Comparison of ENCODE assay signal across 8 mouse cellular contexts in the genomic region with DNA sequence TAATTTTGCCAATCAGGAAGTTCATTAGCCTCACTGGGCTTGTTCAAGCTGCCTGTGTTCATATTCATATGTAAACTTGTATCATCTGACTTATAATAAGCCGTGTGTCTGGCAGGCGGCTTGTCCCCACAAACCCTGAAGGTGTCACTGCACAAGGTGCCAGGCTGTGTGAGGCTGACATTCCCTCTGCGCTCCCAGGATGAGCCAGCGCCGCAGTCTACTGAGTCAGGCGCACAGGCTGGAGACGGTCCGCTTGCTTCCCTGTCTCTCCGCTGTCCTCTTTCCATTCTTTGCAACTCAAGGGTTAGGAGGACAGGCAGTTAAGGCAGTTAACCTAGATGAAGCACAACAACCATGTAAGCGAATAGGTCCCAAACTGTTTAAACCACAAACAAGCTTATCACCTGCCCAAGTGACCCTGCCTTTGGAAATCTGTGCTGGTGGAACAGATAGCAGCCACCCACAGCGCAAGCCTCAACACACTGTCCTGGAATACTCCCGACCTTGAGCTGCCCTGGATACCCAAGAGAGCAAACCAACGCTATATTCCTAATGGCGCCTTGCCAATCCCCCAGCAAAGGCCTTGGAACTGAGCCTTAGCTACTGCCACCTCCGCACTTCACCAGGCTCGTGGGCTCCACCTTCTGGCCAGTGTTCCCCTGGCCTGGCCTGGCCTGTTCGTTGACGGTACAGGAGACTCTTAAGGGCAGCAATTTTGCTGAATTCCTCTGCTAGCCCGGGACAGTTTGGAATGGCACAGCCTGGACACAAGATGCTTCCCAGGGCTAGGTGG. TPM values are rescaled to one million over a fixed set of nuclear protein-coding genes. Genes with fewer than 3 reads are reported as not detected.
DNase-seq lines count a peak whose midpoint lies in the region; ATAC-seq and TF ChIP-seq lines count a peak whose summit lies in the region.

No protein-coding gene starts in this region.

- no peaks in the 10 kb centered on the region for H3K36me3 ChIP-seq in forebrain, embryonic 10.5 days (replicated peaks)
- no peaks in the 10 kb centered on the region for H3K36me3 ChIP-seq in heart, embryonic 15.5 days
- no peaks in the 10 kb centered on the region for H3K36me3 ChIP-seq in liver, embryonic 12.5 days
- H3K36me3 ChIP-seq in stomach, postnatal 0 days (ENCODE audit: control insufficient read depth, insufficient read depth, low read length): no peaks in the 10 kb centered on the region

- no peak overlapping the region for H3K9ac ChIP-seq in heart, embryonic 15.5 days
- no peak overlapping the region for H3K9ac ChIP-seq in liver, embryonic 12.5 days
- no peak overlapping the region; the same call in 1 of the 2 replicates for H3K9ac ChIP-seq in stomach, postnatal 0 days (ENCODE audit: low read length)

- peak; percentile 61 to 70 for DNase-seq in CD8-positive naive resting alpha-beta T cell, adult 2 months (ENCODE audit: low read depth in 2 of 2, low spot score in 2 of 2)
- DNase-seq in brain, embryonic 14.5 days (ENCODE audit: low read depth): peak; percentile 84
- peak; percentile 71 for DNase-seq in forebrain, embryonic 10.5 days (ENCODE audit: extremely low spot score, low spot score)
- DNase-seq in kidney, postnatal 14 days: peak; percentile 92
- DNase-seq in natural killer cell, adult 2 months (ENCODE audit: low spot score in 2 of 2): peak; percentile 39 to 71
- peak; percentile 89 for DNase-seq in stomach, postnatal 0 days (ENCODE audit: low spot score)

- no peaks in the 10 kb centered on the region for H3K9me3 ChIP-seq in forebrain, embryonic 10.5 days
- H3K9me3 ChIP-seq in heart, embryonic 15.5 days (replicated peaks): no peaks in the 10 kb centered on the region
- no peaks in the 10 kb centered on the region for H3K9me3 ChIP-seq in liver, embryonic 12.5 days (replicated peaks)
- no peaks in the 10 kb centered on the region for H3K9me3 ChIP-seq in stomach, postnatal 0 days (ENCODE audit: control insufficient read depth, low read length)

- peak; percentile 83 for TF ChIP-seq CTCF in brain, embryonic 14.5 days (IDR thresholded peaks at IDR 0.05; ENCODE audit: borderline replicate concordance, extremely low read depth, insufficient read depth, insufficient read length)
- peak; percentile 98 for TF ChIP-seq CTCF in stomach, postnatal 0 days (IDR thresholded peaks at IDR 0.05; ENCODE audit: low read depth)

- H3K27ac ChIP-seq in forebrain, embryonic 10.5 days: no peak overlapping the region
- H3K27ac ChIP-seq in heart, embryonic 15.5 days: peak overlapping the region; percentile 60
- H3K27ac ChIP-seq in liver, embryonic 12.5 days: no peak overlapping the region
- H3K27ac ChIP-seq in stomach, postnatal 0 days (replicated peaks): no peak overlapping the region

- H3K4me3 ChIP-seq in forebrain, embryonic 10.5 days: no peak overlapping the region
- no peak overlapping the region for H3K4me3 ChIP-seq in heart, embryonic 15.5 days
- no peak overlapping the region for H3K4me3 ChIP-seq in liver, embryonic 12.5 days
- H3K4me3 ChIP-seq in stomach, postnatal 0 days (ENCODE audit: low read depth, low read length): no peak overlapping the region

- H3K27me3 ChIP-seq in forebrain, embryonic 10.5 days (ENCODE audit: poor library complexity, severe bottlenecking): no peaks in the 10 kb centered on the region
- no peaks in the 10 kb centered on the region for H3K27me3 ChIP-seq in heart, embryonic 15.5 days
- H3K27me3 ChIP-seq in liver, embryonic 12.5 days (replicated peaks): peaks cover 48% of the 10 kb centered on the region
- no peaks in the 10 kb centered on the region for H3K27me3 ChIP-seq in stomach, postnatal 0 days (ENCODE audit: control insufficient read depth, insufficient read depth, low read length)

- TF ChIP-seq EP300 in stomach, postnatal 0 days (optimal IDR thresholded peaks at IDR 0.05): no peak

- no peak for TF ChIP-seq POLR2A in brain, embryonic 14.5 days (IDR thresholded peaks at IDR 0.05; ENCODE audit: borderline replicate concordance, extremely low read depth, insufficient read depth, insufficient read length, poor library complexity, severe bottlenecking)

- ATAC-seq in heart, embryonic 15.5 days (replicated peaks; ENCODE audit: insufficient number of reproducible peaks, insufficient read depth, low FRiP score, low read depth): peak; percentile 75
- peak; percentile 55 for ATAC-seq in liver, embryonic 12.5 days
- ATAC-seq in stomach, postnatal 0 days (ENCODE audit: low FRiP score, low TSS enrichment): peak; percentile 84

- H3K4me1 ChIP-seq in forebrain, embryonic 10.5 days: no peaks in the 10 kb centered on the region; the same call in 1 of the 2 replicates
- H3K4me1 ChIP-seq in heart, embryonic 15.5 days (replicated peaks): peaks cover 12% of the 10 kb centered on the region
- peaks cover 14% of the 10 kb centered on the region for H3K4me1 ChIP-seq in liver, embryonic 12.5 days
- H3K4me1 ChIP-seq in stomach, postnatal 0 days (replicated peaks; ENCODE audit: control insufficient read depth, insufficient read depth): no peaks in the 10 kb centered on the region

- peak overlapping the region; percentile 25 for H3K4me2 ChIP-seq in heart, embryonic 15.5 days
- no peak overlapping the region for H3K4me2 ChIP-seq in liver, embryonic 12.5 days
- no peak overlapping the region for H3K4me2 ChIP-seq in stomach, postnatal 0 days (replicated peaks; ENCODE audit: low read depth)

- WGBS in forebrain, embryonic 10.5 days: 64% methylated on average over 19 of the region's 19 CpGs
- WGBS in heart, embryonic 15.5 days: 35% methylated on average over 19 of the region's 19 CpGs
- WGBS in liver, embryonic 12.5 days (ENCODE audit: insufficient replicate concordance): 44% methylated on average over 19 of the region's 19 CpGs
- 56% methylated on average over 19 of the region's 19 CpGs for WGBS in stomach, postnatal 0 days

RNA-seq across cellular contexts. Expression of a gene that starts 45.3 kb away (rescaled TPM):
- not detected in 2 replicates for polyA plus RNA-seq in brain, embryonic 14.5 days (2012; rRNA removed)
- polyA plus RNA-seq in forebrain, embryonic 10.5 days (2016; fragmentation: Nextera tagmentation; extraction: Ambion mirVana): 0.10 TPM in 1 of 2 replicates, not detected in the other
- polyA plus RNA-seq in heart, embryonic 15.5 days (2015; fragmentation: Nextera tagmentation; extraction: Ambion mirVana): 0.09 TPM in 1 of 2 replicates, not detected in the other
- not detected in 2 replicates for polyA plus RNA-seq in liver, embryonic 12.5 days (2016; fragmentation: Nextera tagmentation; extraction: Ambion mirVana)
- polyA plus RNA-seq in stomach, postnatal 0 days (2015; fragmentation: Nextera tagmentation; extraction: Ambion mirVana): not detected in 2 replicates
